Mouse (Mus musculus): ENCODE measurements around the gene Tmem179.

DNA sequence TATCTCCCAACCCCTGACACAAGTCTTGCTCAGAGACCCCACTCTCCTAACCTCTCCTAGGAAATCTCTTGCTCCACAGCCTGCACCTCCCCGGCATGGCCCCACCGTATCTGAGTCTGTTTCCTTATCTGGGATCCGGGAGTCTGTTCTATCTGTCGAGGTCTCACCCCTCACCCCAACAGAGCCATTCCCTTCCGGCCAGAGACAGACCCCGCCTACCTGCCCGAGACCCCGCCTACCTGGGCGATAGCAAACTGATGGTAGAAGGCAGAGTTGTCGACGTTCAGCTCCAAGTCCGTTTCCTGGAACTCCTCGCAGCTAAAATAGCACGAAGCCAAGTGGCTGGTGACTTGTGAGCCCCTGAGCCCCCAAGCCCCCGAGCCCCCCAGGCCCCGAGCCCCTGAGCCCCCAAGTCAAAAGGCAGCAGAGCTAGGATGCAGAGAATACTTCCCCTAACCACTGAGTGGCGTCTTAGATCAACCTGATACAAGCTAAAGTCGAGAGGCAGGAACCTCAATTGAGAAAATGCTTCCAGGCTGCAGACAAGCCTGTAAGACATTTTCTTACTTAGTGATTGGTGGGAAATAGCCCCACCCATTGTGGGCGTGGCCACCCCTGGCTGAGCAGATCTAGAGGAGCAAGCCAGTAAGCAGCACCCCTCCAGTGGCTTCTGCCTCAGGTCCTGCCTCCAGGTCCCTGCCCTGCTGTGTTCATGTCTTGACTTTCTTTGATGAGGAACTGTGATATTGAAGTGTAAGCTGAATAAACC lies 13.4 kb downstream of the Tmem179 start:
- TF ChIP-seq CTCF (IDR thresholded peaks at IDR 0.05) (no peak), EP300 (IDR thresholded peaks at IDR 0.05) (no peak)

Measured in lung, postnatal 0 days (tissue).